Mouse (Mus musculus): Measurements from ENCODE around the gene Actrt3.

GRCm38 (mm10) chr3:30550218-30550617 lies 49.5 kb downstream of the Actrt3 start:
- 0 out of 2 replicates have a peak, but pooled peaks have one; percentile 4 for TF ChIP-seq CTCF (IDR thresholded peaks at IDR 0.05; ENCODE audit: extremely low read depth, insufficient read depth, low read length)
- no peak for TF ChIP-seq POLR2A (IDR thresholded peaks at IDR 0.05; ENCODE audit: extremely low read depth, insufficient read depth, low read length)

Data from cortical plate, adult 2 months (tissue).